12 mouse cellular contexts compared by ENCODE assay signal in the genomic region with DNA sequence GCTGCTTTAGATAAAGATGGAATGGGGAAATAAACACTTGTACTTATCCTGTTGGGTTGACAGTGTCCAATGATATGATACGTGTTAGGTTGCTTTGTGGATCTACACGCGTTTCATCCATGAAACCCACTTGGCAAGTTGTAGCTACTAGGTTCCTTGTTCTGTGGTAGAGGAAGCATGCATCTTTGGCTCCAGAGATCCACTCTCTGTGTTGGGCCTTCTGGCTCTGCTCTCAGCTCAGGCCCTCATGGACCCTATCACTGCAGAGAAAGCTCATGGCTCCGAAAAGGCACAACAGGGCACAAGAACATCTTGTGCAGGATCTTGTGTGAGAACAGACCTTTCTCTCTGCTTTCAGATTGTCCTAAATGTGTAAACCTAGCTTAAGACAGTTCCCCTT.
"Had no signal": no experiment of that assay in that cellular context is flagged by ENCODE, and none has a peak within 500 bp of the region (broad histone marks: within the 10 kb centered on the region; RNA-seq: fewer than 3 reads in every experiment).

No protein-coding gene starts in this region.

- H3K27ac ChIP-seq: kidney, postnatal 0 days; layer of hippocampus, adult 2 months; limb, embryonic 10.5 days; limb, embryonic 13.5 days; liver, embryonic 12.5 days; liver, embryonic 15.5 days; macrophage; midbrain, embryonic 13.5 days had no signal

- H3K36me3 ChIP-seq: limb, embryonic 10.5 days; limb, embryonic 13.5 days; liver, embryonic 12.5 days; liver, embryonic 15.5 days; midbrain, embryonic 13.5 days had no signal

- H3K4me2 ChIP-seq: limb, embryonic 13.5 days; liver, embryonic 12.5 days; liver, embryonic 15.5 days; midbrain, embryonic 13.5 days had no signal

- H3K4me3 ChIP-seq: layer of hippocampus, adult 2 months; limb, embryonic 10.5 days; limb, embryonic 13.5 days; liver, embryonic 12.5 days; liver, embryonic 15.5 days; midbrain, embryonic 13.5 days had no signal

- DNase-seq: layer of hippocampus, adult 9-11 months; liver; thymus, adult 18-20 months; thymus, postnatal 36 days had no signal

- H3K9me3 ChIP-seq: limb, embryonic 10.5 days; limb, embryonic 13.5 days; liver, embryonic 12.5 days; liver, embryonic 15.5 days; midbrain, embryonic 13.5 days had no signal

- H3K9ac ChIP-seq: limb, embryonic 13.5 days; liver, embryonic 12.5 days; liver, embryonic 15.5 days; midbrain, embryonic 13.5 days had no signal

- ATAC-seq: liver, embryonic 12.5 days; midbrain, embryonic 13.5 days had no signal
